Mouse (Mus musculus): Measurements from ENCODE around the gene Cep290.

DNA sequence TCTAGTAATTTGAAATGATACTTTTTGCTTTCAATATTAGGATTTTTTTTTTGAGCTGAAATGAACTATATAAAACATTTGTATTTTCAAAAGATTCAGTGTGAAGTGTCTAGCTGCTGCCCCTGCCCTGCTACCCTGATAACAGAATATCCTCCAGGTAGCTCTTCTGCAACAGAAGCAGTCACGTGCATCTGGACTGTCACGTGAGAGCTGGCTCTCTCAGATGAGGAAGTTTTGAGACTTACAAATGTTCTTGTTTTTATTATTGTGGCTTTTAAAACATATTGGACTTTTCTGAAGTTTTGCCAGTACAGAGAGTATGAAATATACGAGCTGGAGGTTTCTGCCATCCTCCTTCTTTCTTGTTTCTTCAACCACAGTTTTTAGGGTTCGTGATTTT is 34.3 kb downstream of the Cep290 start:
- TF ChIP-seq CTCF (IDR thresholded peaks at IDR 0.05; ENCODE audit: low read depth): no peak
- TF ChIP-seq EP300 (IDR thresholded peaks at IDR 0.05; ENCODE audit: low read depth): no peak

Measured in liver, embryonic 14.5 days (tissue).